Mouse (Mus musculus): ENCODE data around the gene Coq7.

GRCm38 (mm10) chr7:118483996-118484395, 49.2 kb downstream of the Coq7 start:
- TF ChIP-seq CTCF (IDR thresholded peaks at IDR 0.05; ENCODE audit: control insufficient read depth, insufficient read depth, insufficient replicate concordance, low read depth, low read length) = no peak
- TF ChIP-seq POLR2A (IDR thresholded peaks at IDR 0.05; ENCODE audit: control insufficient read depth, low read depth, low read length) = no peak

Measured in testis, adult 2 months (tissue).